Mouse (Mus musculus): ENCODE results near the gene Glrp1. TPM values are rescaled to one million over a fixed set of nuclear protein-coding genes. Genes with fewer than 3 reads are reported as not detected.

The Glrp1 gene
- polyA plus RNA-seq (2012; rRNA removed) = not detected in 2 replicates

DNA sequence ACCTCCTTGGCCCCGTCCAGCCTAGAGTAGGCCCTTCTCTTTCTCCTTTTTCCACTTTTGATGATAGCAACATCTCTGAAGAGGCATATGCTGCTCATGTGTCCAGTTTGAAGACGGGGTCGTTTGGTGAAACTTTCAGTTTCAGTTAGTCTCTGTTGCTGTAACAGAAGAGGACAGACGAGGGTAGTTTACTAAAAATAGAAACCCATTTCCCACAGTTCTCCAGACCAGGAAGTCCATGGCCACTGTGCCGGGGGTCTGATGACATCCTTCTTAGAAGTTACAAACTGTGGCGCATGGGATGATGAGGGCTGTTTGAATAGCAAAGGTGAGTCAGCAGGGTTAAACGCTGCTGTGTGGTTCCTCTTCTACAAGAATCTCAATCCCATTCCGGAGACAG, at the start of gene Glrp1:
Gene Glrp1 (minus strand): TSS at position 278 of the 400 bp plus-strand sequence.
- Histone ChIP-seq H3K27ac (ENCODE audit: insufficient read depth, low read length) (no peak within 1 kb of the TSS), H3K4me3 (ENCODE audit: extremely low read depth, insufficient read depth, insufficient read length) (no peak within 1 kb of the TSS), H3K36me3 (ENCODE audit: control insufficient read depth, insufficient read depth, low read length) (no peaks in the 10 kb centered on the region), H3K27me3 (ENCODE audit: control insufficient read depth, insufficient read depth, low read length) (no peaks in the 10 kb centered on the region), H3K4me1 (ENCODE audit: control insufficient read depth, insufficient read depth, insufficient read length) (no peaks in the 10 kb centered on the region)
- 15% methylated on average over 8 of the region's 8 CpGs for WGBS
- no peak for DNase-seq (ENCODE audit: low read depth in 1 of 2, low spot score in 2 of 2)
- TF ChIP-seq POLR2A (IDR thresholded peaks at IDR 0.05; ENCODE audit: low read depth, low read length) = no peak
- TF ChIP-seq CTCF (IDR thresholded peaks at IDR 0.05; ENCODE audit: extremely low read depth, insufficient read depth, insufficient read length, insufficient replicate concordance) = no peak

DNA sequence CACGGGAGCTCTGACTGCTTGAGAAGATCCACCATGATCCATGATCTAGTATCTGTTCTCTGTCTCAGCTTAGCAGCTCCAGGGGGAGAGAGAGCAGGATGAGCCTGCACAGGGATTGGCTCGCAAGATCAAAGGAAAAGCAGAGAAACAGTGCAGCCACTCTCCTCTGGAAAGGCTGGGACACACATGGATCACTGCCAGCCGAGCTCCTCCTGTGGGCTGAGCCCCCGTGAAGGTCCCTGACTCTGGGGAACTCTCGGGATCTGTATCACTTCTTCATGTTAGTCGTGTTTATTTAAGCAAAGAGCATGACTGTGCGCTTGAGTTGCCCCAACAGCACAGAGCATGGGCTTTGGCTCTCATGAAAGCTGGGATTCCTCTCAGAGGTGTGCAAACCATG, 49.4 kb upstream of the Glrp1 start:
- no peak for DNase-seq (ENCODE audit: low read depth in 1 of 2, low spot score in 2 of 2)
- Histone ChIP-seq H3K4me1 (ENCODE audit: control insufficient read depth, insufficient read depth, insufficient read length) (no peaks in the 10 kb centered on the region), H3K36me3 (ENCODE audit: control insufficient read depth, insufficient read depth, low read length) (no peaks in the 10 kb centered on the region), H3K27ac (ENCODE audit: insufficient read depth, low read length) (no peak overlapping the region), H3K4me3 (ENCODE audit: extremely low read depth, insufficient read depth, insufficient read length) (no peak overlapping the region), H3K27me3 (ENCODE audit: control insufficient read depth, insufficient read depth, low read length) (no peaks in the 10 kb centered on the region)
- WGBS = 82% methylated on average over 7 of the region's 7 CpGs
- TF ChIP-seq CTCF (IDR thresholded peaks at IDR 0.05; ENCODE audit: extremely low read depth, insufficient read depth, insufficient read length, insufficient replicate concordance) (no peak), POLR2A (IDR thresholded peaks at IDR 0.05; ENCODE audit: low read depth, low read length) (no peak)

DNA sequence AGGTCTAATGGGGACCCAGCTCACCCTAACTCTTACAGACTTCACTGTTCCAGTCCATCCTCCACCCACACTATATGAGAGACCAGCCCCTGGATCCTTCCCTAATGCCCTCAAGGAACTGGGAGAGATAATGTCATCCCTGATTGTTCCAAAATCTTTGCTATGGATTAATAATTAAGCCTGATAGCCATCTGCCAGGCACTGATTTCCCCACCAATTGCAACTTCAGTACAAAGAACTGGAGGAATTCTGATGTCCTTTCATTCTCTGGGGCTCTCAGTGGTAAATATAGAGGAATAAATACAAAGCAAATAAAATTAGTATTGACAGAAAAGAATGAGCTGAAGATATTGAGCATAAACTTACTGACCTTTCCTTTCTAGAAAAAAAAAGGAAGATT, 48.9 kb upstream of the Glrp1 start:
- no peak for DNase-seq (ENCODE audit: low read depth in 1 of 2, low spot score in 2 of 2)
- TF ChIP-seq POLR2A (IDR thresholded peaks at IDR 0.05; ENCODE audit: low read depth, low read length) (no peak), CTCF (IDR thresholded peaks at IDR 0.05; ENCODE audit: extremely low read depth, insufficient read depth, insufficient read length, insufficient replicate concordance) (no peak)
- Histone ChIP-seq H3K27ac (ENCODE audit: insufficient read depth, low read length) (no peak overlapping the region), H3K27me3 (ENCODE audit: control insufficient read depth, insufficient read depth, low read length) (no peaks in the 10 kb centered on the region), H3K4me1 (ENCODE audit: control insufficient read depth, insufficient read depth, insufficient read length) (no peaks in the 10 kb centered on the region), H3K4me3 (ENCODE audit: extremely low read depth, insufficient read depth, insufficient read length) (no peak overlapping the region), H3K36me3 (ENCODE audit: control insufficient read depth, insufficient read depth, low read length) (no peaks in the 10 kb centered on the region)

DNA sequence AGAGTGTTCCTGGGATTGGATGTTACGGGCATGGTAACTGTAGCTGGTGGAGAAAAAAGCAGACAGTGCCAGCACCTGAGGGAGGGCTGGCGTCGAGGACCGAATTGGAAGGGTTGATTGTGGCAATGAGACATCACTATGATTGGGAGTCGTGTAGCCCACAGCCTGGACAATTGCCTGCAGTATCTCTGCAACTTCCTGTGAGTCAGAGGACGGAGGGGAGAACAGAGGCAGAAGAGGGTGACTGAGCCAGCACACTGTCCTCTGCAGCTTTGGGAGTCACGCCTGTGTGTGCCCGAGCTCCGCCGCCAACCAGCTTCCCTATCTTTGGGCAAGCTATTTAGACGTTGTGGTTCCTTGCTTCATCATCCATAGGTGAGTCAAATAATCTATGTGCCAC, 46.5 kb upstream of the Glrp1 start:
- Histone ChIP-seq H3K4me3 (ENCODE audit: extremely low read depth, insufficient read depth, insufficient read length) (no peak overlapping the region), H3K36me3 (ENCODE audit: control insufficient read depth, insufficient read depth, low read length) (no peaks in the 10 kb centered on the region), H3K27me3 (ENCODE audit: control insufficient read depth, insufficient read depth, low read length) (no peaks in the 10 kb centered on the region), H3K4me1 (ENCODE audit: control insufficient read depth, insufficient read depth, insufficient read length) (peaks cover 2% of the 10 kb centered on the region; the same call in 1 of the 2 replicates), H3K27ac (ENCODE audit: insufficient read depth, low read length) (no peak overlapping the region)
- WGBS = 82% methylated on average over 11 of the region's 11 CpGs
- no peak for TF ChIP-seq POLR2A (IDR thresholded peaks at IDR 0.05; ENCODE audit: low read depth, low read length)
- TF ChIP-seq CTCF (IDR thresholded peaks at IDR 0.05; ENCODE audit: extremely low read depth, insufficient read depth, insufficient read length, insufficient replicate concordance) = no peak
- DNase-seq (ENCODE audit: low read depth in 1 of 2, low spot score in 2 of 2) = no peak

DNA sequence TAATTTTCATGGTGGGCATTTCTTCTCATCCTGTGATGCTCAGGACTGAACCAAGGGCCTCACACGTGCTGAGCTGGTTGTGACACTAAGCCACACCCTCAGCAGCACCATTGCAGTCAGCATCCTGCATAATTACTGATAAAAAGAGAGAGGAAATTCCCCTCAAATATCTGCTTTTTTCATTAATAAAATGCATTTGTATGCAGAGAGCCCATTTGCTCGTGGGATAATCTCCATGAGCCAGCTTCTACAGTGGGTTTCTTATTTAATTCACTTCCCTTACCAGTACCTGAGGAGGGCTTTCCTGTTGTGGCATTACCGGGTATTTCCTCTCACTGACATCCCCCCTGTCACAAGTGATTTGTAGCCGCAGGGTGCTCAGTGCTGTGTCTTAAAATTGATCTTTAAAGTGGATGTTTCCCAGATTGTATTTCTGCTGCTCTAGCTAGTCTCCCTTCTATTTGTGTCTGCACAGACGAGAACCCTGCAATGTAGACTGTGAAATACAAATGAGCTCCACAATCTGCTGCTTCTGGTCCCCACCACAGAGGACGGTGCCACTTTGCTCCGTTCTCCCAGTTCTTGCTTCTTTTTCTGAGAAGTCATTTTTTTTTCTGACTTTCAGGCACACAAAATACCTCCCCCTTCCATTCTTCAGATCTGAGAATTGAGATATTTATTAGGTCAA, 43.8 kb upstream of the Glrp1 start:
- TF ChIP-seq CTCF (IDR thresholded peaks at IDR 0.05; ENCODE audit: extremely low read depth, insufficient read depth, insufficient read length, insufficient replicate concordance) (no peak), POLR2A (IDR thresholded peaks at IDR 0.05; ENCODE audit: low read depth, low read length) (no peak)
- no peaks in the 10 kb centered on the region for H3K36me3 ChIP-seq (ENCODE audit: control insufficient read depth, insufficient read depth, low read length)
- no peak overlapping the region for H3K27ac ChIP-seq (ENCODE audit: insufficient read depth, low read length)
- H3K27me3 ChIP-seq (ENCODE audit: control insufficient read depth, insufficient read depth, low read length) = no peaks in the 10 kb centered on the region
- no peak overlapping the region for H3K4me3 ChIP-seq (ENCODE audit: extremely low read depth, insufficient read depth, insufficient read length)
- H3K4me1 ChIP-seq (ENCODE audit: control insufficient read depth, insufficient read depth, insufficient read length) = peaks cover 2% of the 10 kb centered on the region; the same call in 1 of the 2 replicates
- no peak for DNase-seq (ENCODE audit: low read depth in 1 of 2, low spot score in 2 of 2)
- 7% methylated on average over 7 of the region's 7 CpGs for WGBS

DNA sequence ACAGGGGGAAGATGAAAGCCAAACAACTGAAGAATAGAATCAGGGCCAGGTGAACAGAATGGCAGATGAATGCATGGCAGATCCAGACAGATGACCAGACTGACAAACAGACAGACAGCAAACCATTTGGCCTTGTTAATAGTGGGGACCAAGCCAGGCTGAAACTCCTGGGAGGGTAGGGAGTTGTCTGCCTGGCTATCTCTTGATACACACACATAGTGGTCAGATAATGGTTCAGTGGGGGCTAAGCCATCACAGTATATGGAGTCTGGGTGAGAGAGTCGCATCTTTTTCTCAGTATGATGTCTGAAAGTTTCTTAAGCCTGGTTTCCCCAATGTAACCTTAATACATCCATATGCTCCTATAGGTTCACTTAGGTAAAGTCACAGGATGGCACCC, 39.4 kb upstream of the Glrp1 start:
- Histone ChIP-seq H3K36me3 (ENCODE audit: control insufficient read depth, insufficient read depth, low read length) (no peaks in the 10 kb centered on the region), H3K4me3 (ENCODE audit: extremely low read depth, insufficient read depth, insufficient read length) (no peak overlapping the region), H3K27me3 (ENCODE audit: control insufficient read depth, insufficient read depth, low read length) (no peaks in the 10 kb centered on the region), H3K27ac (ENCODE audit: insufficient read depth, low read length) (no peak overlapping the region), H3K4me1 (ENCODE audit: control insufficient read depth, insufficient read depth, insufficient read length) (peaks cover 2% of the 10 kb centered on the region; the same call in 1 of the 2 replicates)
- no peak for DNase-seq (ENCODE audit: low read depth in 1 of 2, low spot score in 2 of 2)
- WGBS = 84% methylated on average over 1 of the region's 1 CpGs
- TF ChIP-seq POLR2A (IDR thresholded peaks at IDR 0.05; ENCODE audit: low read depth, low read length) (no peak), CTCF (IDR thresholded peaks at IDR 0.05; ENCODE audit: extremely low read depth, insufficient read depth, insufficient read length, insufficient replicate concordance) (no peak)

DNA sequence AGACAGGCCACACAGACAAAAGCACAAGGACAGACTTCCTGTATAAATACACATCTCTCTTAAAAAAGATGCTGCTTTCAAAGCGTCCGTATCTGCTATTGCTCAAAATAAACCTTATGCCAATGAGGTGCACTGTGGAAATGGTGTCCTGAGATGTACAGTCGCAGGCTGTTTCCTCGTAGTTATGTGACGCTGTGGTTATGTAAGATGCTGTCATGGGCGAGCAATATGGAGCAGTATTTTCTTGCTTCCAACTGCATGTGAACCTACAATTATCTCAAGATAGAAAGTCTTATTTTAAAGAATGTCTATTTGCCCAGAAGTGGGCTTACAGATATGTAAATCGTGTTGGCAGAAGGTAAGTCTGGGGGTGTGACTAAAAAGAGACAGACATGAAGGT, 37.3 kb upstream of the Glrp1 start:
- H3K4me3 ChIP-seq (ENCODE audit: extremely low read depth, insufficient read depth, insufficient read length) = no peak overlapping the region
- WGBS = 81% methylated on average over 7 of the region's 7 CpGs
- no peak for DNase-seq (ENCODE audit: low read depth in 1 of 2, low spot score in 2 of 2)
- no peaks in the 10 kb centered on the region for H3K27me3 ChIP-seq (ENCODE audit: control insufficient read depth, insufficient read depth, low read length)
- TF ChIP-seq POLR2A (IDR thresholded peaks at IDR 0.05; ENCODE audit: low read depth, low read length) (no peak), CTCF (IDR thresholded peaks at IDR 0.05; ENCODE audit: extremely low read depth, insufficient read depth, insufficient read length, insufficient replicate concordance) (no peak)
- H3K4me1 ChIP-seq (ENCODE audit: control insufficient read depth, insufficient read depth, insufficient read length) = no peaks in the 10 kb centered on the region
- H3K27ac ChIP-seq (ENCODE audit: insufficient read depth, low read length) = no peak overlapping the region
- no peaks in the 10 kb centered on the region for H3K36me3 ChIP-seq (ENCODE audit: control insufficient read depth, insufficient read depth, low read length)

Measured in spleen, adult 2 months (tissue).